Mouse (Mus musculus) neutrophil, adult 59 days (primary cell): Measurements from ENCODE around the gene Gm5426. TPM values are rescaled to one million over a fixed set of nuclear protein-coding genes. Genes with fewer than 3 reads are reported as not detected.

ENCODE experiments used
- total RNA-seq, 2 experiments: library from RNA; stranded (reverse); gene quantifications; 1 replicate in 1 of 2; 2 replicates in 1 of 2; pipeline ENCODE4 v1.2.4; 2023

Gm5426 gene
- not detected for total RNA-seq

GRCm38 (mm10) chr10:96136451-96136850, at the start of gene Gm5426:
Gm5426 (plus strand) TSS chr10:96136603.

Other genes starting within 250 kb of the Gm5426 start
- gene Eea1, start 196.0 kb upstream of the Gm5426 start, total RNA-seq = 10 to 100 TPM; 17.5 to 21.0 TPM